Mouse (Mus musculus): ENCODE measurements at regions not wholly inside any gene's neighbourhood (a gene's known extent, or its start where the extent isn't known, plus 50 kb on each side); places are given as distances from the start of the nearest gene placed in this dataset.

GRCm38 (mm10) chr16:76191135-76191534, 169.1 kb upstream of the Samsn1 start:
- H3K4me3 ChIP-seq (replicated peaks) = no peak overlapping the region
- no peaks in the 10 kb centered on the region for H3K27me3 ChIP-seq (replicated peaks)
- no peaks in the 10 kb centered on the region for H3K4me1 ChIP-seq
- no peaks in the 10 kb centered on the region for H3K36me3 ChIP-seq (replicated peaks; ENCODE audit: low read length)
- TF ChIP-seq FLI1 (IDR thresholded peaks at IDR 0.05; ENCODE audit: low read length) (no peak), GATA1 (IDR thresholded peaks at IDR 0.05; ENCODE audit: borderline replicate concordance, low read length) (no peak)
- H3K9me3 ChIP-seq = peaks cover 26% of the 10 kb centered on the region

- H3K4me1 ChIP-seq = no peaks in the 10 kb centered on the region
- H3K36me3 ChIP-seq (replicated peaks; ENCODE audit: low read length) = no peaks in the 10 kb centered on the region
- TF ChIP-seq GATA1 (IDR thresholded peaks at IDR 0.05; ENCODE audit: borderline replicate concordance, low read length) (no peak), FLI1 (IDR thresholded peaks at IDR 0.05; ENCODE audit: low read length) (no peak)
- no peak overlapping the region for H3K4me3 ChIP-seq (replicated peaks)
- H3K9me3 ChIP-seq = peaks cover 2% of the 10 kb centered on the region; the same call in 1 of the 2 replicates
- no peaks in the 10 kb centered on the region for H3K27me3 ChIP-seq (replicated peaks)
These were observed 161.5 kb upstream of the Samsn1 start for GRCm38 (mm10) chr16:76183556-76183955.

GRCm38 (mm10) chr16:76183105-76183504, 161.0 kb upstream of the Samsn1 start:
- Histone ChIP-seq H3K4me3 (replicated peaks) (no peak overlapping the region), H3K9me3 (no peaks in the 10 kb centered on the region)
- TF ChIP-seq FLI1 (IDR thresholded peaks at IDR 0.05; ENCODE audit: low read length) (no peak), GATA1 (IDR thresholded peaks at IDR 0.05; ENCODE audit: borderline replicate concordance, low read length) (no peak)

GRCm38 (mm10) chr16:76181596-76181995, 159.5 kb upstream of the Samsn1 start:
- H3K9me3 ChIP-seq = 0 out of 2 replicates have a peak, but pooled peaks cover 2% of the 10 kb centered on the region
- no peak overlapping the region for H3K4me3 ChIP-seq (replicated peaks)
- no peaks in the 10 kb centered on the region for H3K27me3 ChIP-seq (replicated peaks)
- no peaks in the 10 kb centered on the region for H3K36me3 ChIP-seq (replicated peaks; ENCODE audit: low read length)
- no peaks in the 10 kb centered on the region for H3K4me1 ChIP-seq
- TF ChIP-seq GATA1 (IDR thresholded peaks at IDR 0.05; ENCODE audit: borderline replicate concordance, low read length) (no peak), FLI1 (IDR thresholded peaks at IDR 0.05; ENCODE audit: low read length) (no peak)

More at GRCm38 (mm10) chr16:76183105-76183504, 161.0 kb upstream of the Samsn1 start:
- no peaks in the 10 kb centered on the region for H3K27me3 ChIP-seq (replicated peaks)
- H3K4me1 ChIP-seq = no peaks in the 10 kb centered on the region
- H3K36me3 ChIP-seq (replicated peaks; ENCODE audit: low read length) = no peaks in the 10 kb centered on the region

GRCm38 (mm10) chr16:76167651-76168050, 145.6 kb upstream of the Samsn1 start:
- TF ChIP-seq GATA1 (IDR thresholded peaks at IDR 0.05; ENCODE audit: borderline replicate concordance, low read length) (no peak), FLI1 (IDR thresholded peaks at IDR 0.05; ENCODE audit: low read length) (no peak)
- no peak overlapping the region for H3K4me3 ChIP-seq (replicated peaks)

GRCm38 (mm10) chr16:76160879-76161278, 138.8 kb upstream of the Samsn1 start:
- no peaks in the 10 kb centered on the region for H3K36me3 ChIP-seq (replicated peaks; ENCODE audit: low read length)
- TF ChIP-seq FLI1 (IDR thresholded peaks at IDR 0.05; ENCODE audit: low read length) = no peak
- TF ChIP-seq GATA1 (IDR thresholded peaks at IDR 0.05; ENCODE audit: borderline replicate concordance, low read length) = no peak
- H3K4me1 ChIP-seq = no peaks in the 10 kb centered on the region
- no peak overlapping the region for H3K4me3 ChIP-seq (replicated peaks)
- no peaks in the 10 kb centered on the region for H3K27me3 ChIP-seq (replicated peaks)
- no peaks in the 10 kb centered on the region for H3K9me3 ChIP-seq

More at GRCm38 (mm10) chr16:76167651-76168050, 145.6 kb upstream of the Samsn1 start:
- Histone ChIP-seq H3K36me3 (replicated peaks; ENCODE audit: low read length) (no peaks in the 10 kb centered on the region), H3K27me3 (replicated peaks) (no peaks in the 10 kb centered on the region), H3K9me3 (0 out of 2 replicates have a peak, but pooled peaks cover 3% of the 10 kb centered on the region), H3K4me1 (no peaks in the 10 kb centered on the region)

- H3K4me1 ChIP-seq = no peaks in the 10 kb centered on the region
- H3K27me3 ChIP-seq (replicated peaks) = no peaks in the 10 kb centered on the region
- H3K36me3 ChIP-seq (replicated peaks; ENCODE audit: low read length) = no peaks in the 10 kb centered on the region
- TF ChIP-seq FLI1 (IDR thresholded peaks at IDR 0.05; ENCODE audit: low read length) = no peak
- TF ChIP-seq GATA1 (IDR thresholded peaks at IDR 0.05; ENCODE audit: borderline replicate concordance, low read length) = no peak
- no peak overlapping the region for H3K4me3 ChIP-seq (replicated peaks)
- no peaks in the 10 kb centered on the region for H3K9me3 ChIP-seq
These were observed 136.5 kb upstream of the Samsn1 start for GRCm38 (mm10) chr16:76158585-76158984.

GRCm38 (mm10) chr16:76153766-76154525, 131.9 kb upstream of the Samsn1 start:
- H3K4me1 ChIP-seq = peaks cover 9% of the 10 kb centered on the region
- H3K9me3 ChIP-seq = no peaks in the 10 kb centered on the region
- TF ChIP-seq FLI1 (IDR thresholded peaks at IDR 0.05; ENCODE audit: low read length) (no peak), GATA1 (IDR thresholded peaks at IDR 0.05; ENCODE audit: borderline replicate concordance, low read length) (no peak)
- H3K27me3 ChIP-seq (replicated peaks) = no peaks in the 10 kb centered on the region
- no peak overlapping the region for H3K4me3 ChIP-seq (replicated peaks)
- no peaks in the 10 kb centered on the region for H3K36me3 ChIP-seq (replicated peaks; ENCODE audit: low read length)

GRCm38 (mm10) chr16:76149581-76149980, 127.5 kb upstream of the Samsn1 start:
- no peaks in the 10 kb centered on the region for H3K9me3 ChIP-seq

GRCm38 (mm10) chr16:76133892-76134291, 111.8 kb upstream of the Samsn1 start:
- Histone ChIP-seq H3K36me3 (replicated peaks; ENCODE audit: low read length) (no peaks in the 10 kb centered on the region), H3K4me3 (replicated peaks) (no peak overlapping the region), H3K9me3 (no peaks in the 10 kb centered on the region), H3K27me3 (replicated peaks) (no peaks in the 10 kb centered on the region), H3K4me1 (no peaks in the 10 kb centered on the region; the same call in 1 of the 2 replicates)
- TF ChIP-seq FLI1 (IDR thresholded peaks at IDR 0.05; ENCODE audit: low read length) = no peak
- no peak for TF ChIP-seq GATA1 (IDR thresholded peaks at IDR 0.05; ENCODE audit: borderline replicate concordance, low read length)

More at GRCm38 (mm10) chr16:76149581-76149980, 127.5 kb upstream of the Samsn1 start:
- H3K36me3 ChIP-seq (replicated peaks; ENCODE audit: low read length) = no peaks in the 10 kb centered on the region
- H3K4me3 ChIP-seq (replicated peaks) = no peak overlapping the region
- no peaks in the 10 kb centered on the region for H3K27me3 ChIP-seq (replicated peaks)
- peaks cover 9% of the 10 kb centered on the region for H3K4me1 ChIP-seq
- TF ChIP-seq GATA1 (IDR thresholded peaks at IDR 0.05; ENCODE audit: borderline replicate concordance, low read length) = no peak
- no peak for TF ChIP-seq FLI1 (IDR thresholded peaks at IDR 0.05; ENCODE audit: low read length)
